Mouse (Mus musculus) kidney, embryonic 14.5 days (tissue): ENCODE results near the gene Arsb. TPM values are rescaled to one million over a fixed set of nuclear protein-coding genes. Genes with fewer than 3 reads are reported as not detected.

ENCODE experiments used
- ATAC-seq: fragments of 200-750 bp; cut with Nextera tagmentation; 2 replicates; pipeline ENCODE4 v1.8.0; 2017; ENCODE audit warnings: moderate number of reproducible peaks, mild to moderate bottlenecking, moderate TSS enrichment, moderate library complexity; ENCODE audit not compliant: low FRiP score, low TSS enrichment
- H3K27ac ChIP-seq: fragments of 300-500 bp; sonication (generic); 2 replicates; pipeline ENCODE4 v1.5.1; 2014; ENCODE audit warnings: low read depth, mild to moderate bottlenecking, low read length, moderate library complexity, mixed read lengths
- H3K27me3 ChIP-seq: fragments of 300-500 bp; sonication (generic); 2 replicates; pipeline ENCODE4 v1.6.1; 2014; ENCODE audit warnings: mild to moderate bottlenecking, low read length; ENCODE audit not compliant: control insufficient read depth, insufficient read depth
- H3K36me3 ChIP-seq: fragments of 300-500 bp; sonication (generic); 2 replicates; pipeline ENCODE4 v1.6.1; 2014; ENCODE audit warnings: low read length, mixed read lengths; ENCODE audit not compliant: control insufficient read depth, insufficient read depth
- H3K4me1 ChIP-seq: fragments of 300-500 bp; sonication (generic); 2 replicates; pipeline ENCODE4 v1.6.1; 2014; ENCODE audit warnings: low read length, mixed read lengths; ENCODE audit not compliant: control insufficient read depth, insufficient read depth
- H3K4me2 ChIP-seq: fragments of 300-500 bp; sonication (generic); replicated peaks from 2 replicates; pipeline ENCODE4 v1.6.1; 2014; ENCODE audit warnings: low read depth, mild to moderate bottlenecking, low read length
- H3K4me3 ChIP-seq: fragments of 300-500 bp; sonication (generic); 2 replicates; pipeline ENCODE4 v1.5.1; 2014; ENCODE audit warnings: mild to moderate bottlenecking, low read length
- H3K9ac ChIP-seq: fragments of 300-500 bp; sonication (generic); 2 replicates; pipeline ENCODE4 v1.6.1; 2014; ENCODE audit warnings: low read depth, mild to moderate bottlenecking, low read length, moderate library complexity
- H3K9me3 ChIP-seq: fragments of 300-500 bp; sonication (generic); 2 replicates; pipeline ENCODE4 v1.6.1; 2016; ENCODE audit warnings: low read length; ENCODE audit not compliant: control insufficient read depth
- WGBS: fragments of 180-500 bp; shearing (Covaris S2); extraction: QIAGEN DNeasy Blood & Tissue Kit; methylation state at CpG from one replicate; pipeline ENCODE4 v1.1.7; 2014; 5-methylcytosine and 5-hydroxymethylcytosine counted together
- polyA plus RNA-seq: library from polyadenylated mRNA; unstranded; fragments of >200 nt; fragmentation: Nextera tagmentation; extraction: Ambion mirVana; gene quantifications from 2 replicates; pipeline ENCODE4 v1.2.1, GENCODE M21; 2014

Arsb gene
- polyA plus RNA-seq, 1 experiment from 2014 or later = 17.7 TPM

DNA sequence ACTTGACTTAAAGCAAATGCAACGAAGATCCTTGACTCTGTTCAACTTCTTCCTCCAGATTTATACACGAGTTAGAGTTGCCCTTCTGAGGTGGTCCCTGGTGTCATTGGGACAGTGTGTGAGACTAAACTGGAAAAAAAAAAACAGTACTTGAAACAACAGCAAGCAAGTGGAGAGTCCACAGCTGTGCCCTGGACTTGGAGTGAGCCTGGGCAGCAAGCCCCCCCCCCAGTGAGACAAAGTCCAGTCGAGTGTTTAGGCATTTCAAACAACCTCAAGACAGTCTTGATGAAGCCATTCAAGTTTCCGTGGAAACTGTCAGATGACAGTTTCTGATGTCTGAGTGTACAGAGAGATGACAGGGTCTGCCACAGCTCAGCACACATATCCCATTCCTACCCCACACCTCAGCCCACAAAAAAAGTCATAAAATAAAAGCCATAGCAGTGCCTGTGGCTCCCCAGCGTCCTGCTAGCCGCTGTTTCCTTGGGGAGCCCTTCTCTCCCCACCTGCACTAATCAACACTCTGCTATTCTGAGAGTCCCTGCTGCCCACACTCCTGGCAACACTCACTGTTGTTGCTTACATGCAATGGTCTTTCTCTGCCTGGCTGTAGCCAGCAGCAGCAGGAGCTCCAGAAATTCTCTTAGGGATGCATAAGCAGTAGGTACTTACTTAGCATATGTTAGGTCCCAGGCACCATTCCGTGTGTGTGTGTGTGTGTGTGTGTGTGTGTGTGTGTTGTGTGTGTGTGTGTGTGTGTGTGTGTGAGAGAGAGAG is 159.3 kb downstream of the Arsb start:
- H3K27ac ChIP-seq = no peak overlapping the region
- H3K36me3 ChIP-seq = no peaks in the 10 kb centered on the region
- H3K9me3 ChIP-seq = no peaks in the 10 kb centered on the region
- no peaks in the 10 kb centered on the region for H3K4me1 ChIP-seq
- ATAC-seq = no peak
- no peaks in the 10 kb centered on the region for H3K27me3 ChIP-seq
- no peak overlapping the region for H3K9ac ChIP-seq
- 54% methylated on average over 7 of the region's 7 CpGs for WGBS
- H3K4me3 ChIP-seq = no peak overlapping the region
- no peak overlapping the region for H3K4me2 ChIP-seq

DNA sequence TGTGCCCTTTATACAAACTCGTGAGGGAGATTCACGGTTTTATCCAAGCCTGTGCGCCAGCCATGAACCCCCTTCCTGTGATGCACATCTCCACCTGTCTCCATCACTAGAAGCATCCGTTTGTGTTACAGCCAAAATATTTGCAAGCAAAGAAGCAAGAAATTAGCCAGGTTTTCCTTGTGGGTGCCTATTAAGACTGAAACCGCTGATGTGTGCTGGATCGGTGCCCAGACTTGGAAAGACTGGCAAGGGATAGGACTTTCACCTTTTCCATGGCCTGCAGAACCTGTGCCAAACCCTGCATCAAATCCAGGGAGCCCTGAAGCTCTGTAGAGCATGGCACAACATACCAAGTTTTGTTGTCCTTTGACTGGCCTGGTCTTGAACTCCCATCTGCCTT is 165.0 kb downstream of the Arsb start:
- no peak overlapping the region for H3K27ac ChIP-seq
- no peaks in the 10 kb centered on the region for H3K36me3 ChIP-seq
- no peak overlapping the region for H3K4me2 ChIP-seq
- no peaks in the 10 kb centered on the region for H3K27me3 ChIP-seq
- no peak for ATAC-seq
- H3K4me3 ChIP-seq = no peak overlapping the region
- no peak overlapping the region for H3K9ac ChIP-seq
- H3K9me3 ChIP-seq = no peaks in the 10 kb centered on the region
- WGBS = 87% methylated on average over 6 of the region's 6 CpGs
- peaks cover 11% of the 10 kb centered on the region for H3K4me1 ChIP-seq

DNA sequence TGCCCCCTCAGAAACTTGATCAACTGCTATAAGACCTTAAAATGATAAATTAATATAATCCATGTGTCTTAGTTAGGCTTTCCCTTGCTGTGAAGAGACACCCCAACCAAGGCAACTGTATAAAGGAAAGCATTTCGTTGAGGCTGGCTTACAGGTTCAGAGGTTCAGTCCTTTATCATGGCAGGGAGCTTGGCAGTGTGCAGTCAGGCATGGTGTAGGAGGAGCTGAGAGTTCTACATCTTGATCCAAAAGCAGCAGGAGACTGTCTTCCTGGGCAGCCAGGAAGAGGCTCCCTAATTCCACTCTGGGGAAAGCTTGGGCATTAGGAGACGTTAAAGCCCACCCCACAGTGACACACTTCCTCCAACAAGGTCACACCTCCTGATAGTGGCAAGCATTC is 166.7 kb downstream of the Arsb start:
- H3K36me3 ChIP-seq = no peaks in the 10 kb centered on the region
- H3K4me2 ChIP-seq = no peak overlapping the region
- no peak overlapping the region; the same call in 1 of the 2 replicates for H3K27ac ChIP-seq
- WGBS = 31% methylated on average over 2 of the region's 2 CpGs
- H3K9me3 ChIP-seq = no peaks in the 10 kb centered on the region
- no peaks in the 10 kb centered on the region for H3K27me3 ChIP-seq
- H3K4me3 ChIP-seq = no peak overlapping the region
- ATAC-seq = no peak
- H3K9ac ChIP-seq = no peak overlapping the region
- peaks cover 13% of the 10 kb centered on the region for H3K4me1 ChIP-seq

DNA sequence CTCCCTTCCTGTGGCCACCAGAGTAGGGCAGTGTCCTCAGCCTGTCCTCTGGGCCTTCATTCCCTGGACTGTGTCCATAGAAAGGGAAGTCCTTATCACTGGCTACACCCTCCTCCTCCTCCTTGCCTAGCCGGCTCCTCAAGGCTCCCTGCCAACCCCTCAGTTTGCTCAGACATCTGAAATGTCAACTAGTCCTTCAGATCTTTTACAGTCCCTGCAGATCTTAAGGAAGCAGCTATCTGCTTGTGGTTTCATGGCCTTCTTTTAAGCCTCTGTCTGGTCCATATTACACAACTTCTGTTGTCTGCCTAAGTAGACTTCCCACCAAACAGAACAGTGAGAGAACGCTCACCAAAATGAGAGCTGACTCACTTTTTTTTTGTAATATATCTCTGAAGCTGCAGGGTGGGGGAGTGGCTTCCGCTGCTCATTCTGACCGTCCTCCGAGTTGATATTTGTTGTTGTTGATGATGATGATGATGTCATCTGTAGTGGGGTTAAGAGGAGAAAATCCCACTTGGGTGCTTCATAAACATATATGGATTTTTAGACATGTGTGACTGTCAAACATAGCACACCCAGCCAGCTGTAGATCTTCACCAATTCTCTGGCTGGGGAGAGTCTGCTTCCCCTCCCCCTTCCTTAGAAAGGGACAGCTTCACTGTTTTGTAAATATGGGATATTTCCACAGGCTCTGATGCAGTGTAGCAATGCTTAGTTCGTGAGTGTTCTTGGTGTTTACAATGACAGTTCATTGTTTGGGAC is 168.1 kb downstream of the Arsb start:
- Histone ChIP-seq H3K9me3 (no peaks in the 10 kb centered on the region), H3K9ac (no peak overlapping the region), H3K4me1 (peaks cover 13% of the 10 kb centered on the region), H3K4me3 (no peak overlapping the region), H3K27me3 (no peaks in the 10 kb centered on the region), H3K27ac (peak overlapping the region; percentile 79; the same call in 1 of the 2 replicates), H3K36me3 (no peaks in the 10 kb centered on the region), H3K4me2 (no peak overlapping the region)
- ATAC-seq = no peak; the same call in 1 of the 2 replicates
- WGBS = 48% methylated on average over 6 of the region's 6 CpGs

DNA sequence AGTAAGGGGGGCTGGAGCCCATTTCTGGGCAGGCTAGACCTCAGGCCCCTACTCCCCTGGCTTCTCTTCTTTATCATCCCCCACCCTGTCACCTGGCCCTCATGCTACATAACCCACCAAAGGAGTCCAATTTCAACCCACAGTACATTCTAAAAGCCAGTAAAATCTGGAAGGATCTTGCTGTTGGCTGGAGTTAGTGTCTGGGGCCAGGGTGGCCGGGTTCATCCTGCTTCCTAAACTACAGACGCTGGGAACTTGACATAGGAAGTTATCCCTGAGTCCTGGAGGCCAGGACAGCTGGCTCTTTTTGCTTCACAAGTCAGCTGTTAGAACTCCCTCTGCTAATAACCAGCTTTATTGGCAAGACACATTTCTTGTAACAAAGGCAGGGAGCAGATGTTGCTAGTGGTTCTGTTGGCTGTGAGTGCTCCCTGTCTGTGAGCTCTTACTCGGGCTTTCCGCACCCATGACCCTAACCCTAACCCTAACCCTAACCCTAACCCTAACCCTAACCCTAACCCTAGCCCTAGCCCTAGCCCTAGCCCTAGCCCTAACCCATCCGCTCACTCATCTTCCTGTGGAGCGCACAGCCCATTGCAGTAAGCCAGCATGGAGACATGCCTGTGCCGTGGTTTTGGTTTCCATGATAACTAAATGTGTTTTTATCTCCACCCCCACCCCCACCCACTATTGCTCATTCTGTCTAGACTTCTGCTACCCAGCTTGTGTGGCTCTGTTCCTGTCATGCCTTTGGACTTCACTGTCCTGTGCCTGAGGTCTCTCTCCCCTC is 169.5 kb downstream of the Arsb start:
- H3K9me3 ChIP-seq = no peaks in the 10 kb centered on the region
- H3K36me3 ChIP-seq = no peaks in the 10 kb centered on the region
- peak; percentile 63 for ATAC-seq
- peak overlapping the region; percentile 79 for H3K27ac ChIP-seq
- no peak overlapping the region for H3K4me2 ChIP-seq
- H3K4me3 ChIP-seq = no peak overlapping the region
- 47% methylated on average over 7 of the region's 7 CpGs for WGBS
- peaks cover 13% of the 10 kb centered on the region for H3K4me1 ChIP-seq
- H3K9ac ChIP-seq = no peak overlapping the region
- H3K27me3 ChIP-seq = no peaks in the 10 kb centered on the region

DNA sequence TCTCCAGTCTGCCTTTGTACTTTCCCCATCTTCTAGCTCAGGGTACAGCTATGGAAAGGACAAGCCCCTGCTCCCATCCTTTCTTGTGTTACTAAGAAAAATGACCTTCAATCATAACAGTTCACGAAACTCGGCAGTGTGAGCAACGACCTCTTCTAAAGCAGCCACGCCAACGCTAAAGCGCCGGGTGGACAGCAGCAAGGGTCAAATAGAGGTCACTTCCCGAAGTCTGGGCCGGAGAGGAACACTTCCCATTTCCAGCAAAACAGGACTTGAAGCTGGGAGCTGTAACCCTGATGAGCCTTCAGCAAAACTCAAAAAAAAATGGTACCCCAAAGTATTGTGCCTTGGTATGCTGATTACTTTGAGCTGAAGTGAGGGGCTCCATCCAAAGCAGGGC is 179.6 kb downstream of the Arsb start:
- no peak overlapping the region for H3K9ac ChIP-seq
- ATAC-seq = 0 out of 2 replicates have a peak, but pooled peaks have one; percentile 16
- H3K36me3 ChIP-seq = no peaks in the 10 kb centered on the region
- no peak overlapping the region for H3K27ac ChIP-seq
- H3K4me3 ChIP-seq = no peak overlapping the region
- H3K4me1 ChIP-seq = peaks cover 9% of the 10 kb centered on the region; the same call in 1 of the 2 replicates
- H3K27me3 ChIP-seq = no peaks in the 10 kb centered on the region
- H3K4me2 ChIP-seq = no peak overlapping the region
- 18% methylated on average over 9 of the region's 9 CpGs for WGBS
- no peaks in the 10 kb centered on the region for H3K9me3 ChIP-seq

DNA sequence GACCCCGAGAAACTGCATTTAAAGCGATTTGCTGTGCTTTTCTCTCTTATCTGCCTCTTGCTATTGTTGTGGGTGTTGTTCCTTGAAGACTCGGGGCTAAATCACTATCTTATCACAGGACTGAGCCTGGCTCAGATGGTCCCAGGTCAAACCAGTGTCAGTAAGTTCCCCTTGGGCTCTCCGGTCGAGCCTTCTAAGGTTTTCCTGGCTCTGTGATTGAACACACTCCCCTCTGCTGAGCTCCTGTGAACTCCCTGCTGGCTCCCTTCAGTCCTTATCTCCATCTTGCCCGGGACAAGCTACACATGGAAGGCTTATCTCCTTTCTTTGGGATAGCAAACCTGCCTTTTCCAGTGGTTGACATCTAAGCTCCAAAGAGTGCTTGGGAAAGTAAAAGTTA is 180.1 kb downstream of the Arsb start:
- Histone ChIP-seq H3K27ac (no peak overlapping the region), H3K36me3 (no peaks in the 10 kb centered on the region), H3K4me2 (no peak overlapping the region), H3K9ac (no peak overlapping the region), H3K9me3 (no peaks in the 10 kb centered on the region), H3K27me3 (no peaks in the 10 kb centered on the region), H3K4me1 (peaks cover 9% of the 10 kb centered on the region; the same call in 1 of the 2 replicates), H3K4me3 (no peak overlapping the region)
- no peak for ATAC-seq
- WGBS = 54% methylated on average over 6 of the region's 6 CpGs

DNA sequence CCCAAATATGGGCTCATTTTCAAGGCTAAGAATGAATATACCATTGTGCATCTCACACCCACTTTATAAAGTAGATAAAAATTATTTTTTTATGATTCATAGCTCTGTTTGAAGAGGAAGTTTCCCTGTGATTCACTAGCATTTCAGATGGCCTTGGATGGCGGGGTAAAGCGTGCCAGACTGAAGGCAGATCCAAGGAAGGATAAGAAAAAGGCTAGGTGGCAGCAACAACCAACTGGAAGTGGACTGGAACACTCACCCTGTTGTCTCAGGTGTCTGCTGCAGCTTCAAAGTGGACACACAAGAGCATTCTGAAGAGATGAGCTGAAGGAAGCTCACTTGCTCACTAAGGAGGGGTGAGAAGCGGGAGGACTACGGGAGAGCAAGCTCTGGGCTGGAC is 181.0 kb downstream of the Arsb start:
- Histone ChIP-seq H3K36me3 (no peaks in the 10 kb centered on the region), H3K9ac (no peak overlapping the region), H3K27ac (no peak overlapping the region), H3K27me3 (no peaks in the 10 kb centered on the region), H3K9me3 (no peaks in the 10 kb centered on the region), H3K4me2 (no peak overlapping the region), H3K4me1 (peaks cover 9% of the 10 kb centered on the region; the same call in 1 of the 2 replicates), H3K4me3 (no peak overlapping the region)
- 83% methylated on average over 4 of the region's 4 CpGs for WGBS
- no peak for ATAC-seq
